Mouse (Mus musculus) CH12.LX (cell line): ENCODE measurements around the gene Aurkc. TPM values are rescaled to one million over a fixed set of nuclear protein-coding genes. Genes with fewer than 3 reads are reported as not detected.
A peak's percentile ranks its signal among the peaks of the same experiment; 100 is the strongest.

Experiments used
- DNase-seq: peaks from one replicate; pipeline ENCODE4 v3.0.0-alpha.2; 2013; ENCODE audit errors: extremely low read depth
- H3K27ac ChIP-seq: 2 replicates; pipeline ENCODE4 v1.5.1; 2012; ENCODE audit warnings: low read depth, mild to moderate bottlenecking, control low read depth, moderate library complexity; ENCODE audit not compliant: insufficient read depth
- H3K27me3 ChIP-seq: replicated peaks from 2 replicates; pipeline ENCODE3; 2012; ENCODE audit warnings: inconsistent platforms
- H3K36me3 ChIP-seq, 2 experiments: replicated peaks in 1 of 2; 2 replicates each; pipeline versions ENCODE3 to v1.6.1; 2012; ENCODE audit warnings: inconsistent platforms in 1 of 2, low read length in 1 of 2, mild to moderate bottlenecking in 1 of 2, mixed read lengths in 1 of 2, moderate library complexity in 1 of 2; ENCODE audit not compliant: control insufficient read depth in 1 of 2, insufficient read depth in 1 of 2
- H3K4me1 ChIP-seq, 2 experiments: 2 replicates each; pipeline ENCODE4 v1.6.1; 2012; ENCODE audit warnings: inconsistent platforms in 1 of 2, moderate library complexity in 1 of 2; ENCODE audit not compliant: insufficient read depth in 2 of 2, control insufficient read depth in 1 of 2
- H3K4me2 ChIP-seq: 2 replicates; pipeline ENCODE4 v1.6.1; 2012; ENCODE audit warnings: low read depth, mild to moderate bottlenecking, control low read depth; ENCODE audit not compliant: poor library complexity, insufficient read depth, severe bottlenecking
- H3K4me3 ChIP-seq, 3 experiments: fragments of 150-350 bp in 1 of 3; sonication (generic) in 1 of 3; replicated peaks in 1 of 3; 2 replicates each; pipeline versions ENCODE3 to v1.5.1; 2011 to 2012; ENCODE audit warnings: low read depth in 2 of 3, low read length in 2 of 3, mild to moderate bottlenecking in 2 of 3, moderate library complexity in 2 of 3, control low read depth in 1 of 3, improper control_type of control experiment in 1 of 3, inconsistent platforms in 1 of 3, mixed read lengths in 1 of 3; ENCODE audit not compliant: poor library complexity in 1 of 3
- H3K79me2 ChIP-seq: replicated peaks from 2 replicates; pipeline ENCODE4 v1.6.1; 2012; ENCODE audit warnings: mild to moderate bottlenecking, moderate library complexity; ENCODE audit not compliant: control insufficient read depth, poor library complexity, insufficient read depth, severe bottlenecking; ENCODE audit errors: extremely low read depth
- H3K9ac ChIP-seq: 2 replicates; pipeline ENCODE4 v1.6.1; 2012; ENCODE audit warnings: low read depth, mild to moderate bottlenecking, control low read depth, moderate library complexity; ENCODE audit not compliant: insufficient read depth
- H3K9me3 ChIP-seq: replicated peaks from 2 replicates; pipeline ENCODE3; 2012; ENCODE audit warnings: low read length, inconsistent platforms, mixed read lengths
- BHLHE40 ChIP-seq: IDR thresholded peaks from 2 replicates; pipeline ENCODE4 v1.6.1; 2011; ENCODE audit warnings: mild to moderate bottlenecking, low read depth, low read length, improper control_type of control experiment
- CHD1 ChIP-seq: IDR thresholded peaks from 2 replicates; pipeline ENCODE4 v1.6.1; 2012; ENCODE audit warnings: low read depth, low read length, improper control_type of control experiment, inconsistent platforms
- CTCF ChIP-seq, 2 experiments: IDR thresholded peaks in 1 of 2; conservative IDR thresholded peaks in 1 of 2; 2 replicates each; pipeline ENCODE4 v1.5.1; 2011 to 2012; ENCODE audit warnings: low read depth in 2 of 2, low read length in 2 of 2, improper control_type of control experiment in 1 of 2, inconsistent platforms in 1 of 2, mild to moderate bottlenecking in 1 of 2, moderate library complexity in 1 of 2
- E2F4 ChIP-seq: IDR thresholded peaks from 2 replicates; pipeline ENCODE4 v1.6.1; 2011; ENCODE audit warnings: low read depth, low read length, improper control_type of control experiment; ENCODE audit not compliant: insufficient replicate concordance
- EP300 ChIP-seq: IDR thresholded peaks from 2 replicates; pipeline ENCODE4 v1.6.1; 2011; ENCODE audit warnings: low read length, improper control_type of control experiment
- HCFC1 ChIP-seq: IDR thresholded peaks from 2 replicates; pipeline ENCODE4 v1.6.1; 2012; ENCODE audit warnings: low read depth, mild to moderate bottlenecking, inconsistent platforms, low read length, improper control_type of control experiment
- KAT2A ChIP-seq: IDR thresholded peaks from 2 replicates; pipeline ENCODE4 v1.6.1; 2012; ENCODE audit warnings: low read length, improper control_type of control experiment, inconsistent platforms; ENCODE audit not compliant: insufficient replicate concordance
- MAFK ChIP-seq: IDR thresholded peaks from 2 replicates; pipeline ENCODE4 v1.6.1; 2011; ENCODE audit warnings: low read length, improper control_type of control experiment; ENCODE audit not compliant: insufficient replicate concordance
- MAX ChIP-seq: IDR thresholded peaks from 2 replicates; pipeline ENCODE4 v1.6.1; 2011; ENCODE audit warnings: low read length, improper control_type of control experiment
- MEF2A ChIP-seq: IDR thresholded peaks from 2 replicates; pipeline ENCODE4 v1.6.1; 2014; ENCODE audit warnings: low read depth, mild to moderate bottlenecking, inconsistent platforms, low read length, improper control_type of control experiment, borderline replicate concordance
- NELFE ChIP-seq: IDR thresholded peaks from 2 replicates; pipeline ENCODE4 v1.6.1; 2011; ENCODE audit warnings: low read depth, low read length, improper control_type of control experiment
- NRF1 ChIP-seq: IDR thresholded peaks from 2 replicates; pipeline ENCODE4 v1.6.1; 2014; ENCODE audit warnings: low read depth, mild to moderate bottlenecking, inconsistent platforms, low read length, improper control_type of control experiment, moderate library complexity
- POLR2AphosphoS2 ChIP-seq: IDR thresholded peaks from 2 replicates; pipeline ENCODE4 v1.6.1; 2011; ENCODE audit warnings: low read depth, low read length, improper control_type of control experiment
- SMC3 ChIP-seq: IDR thresholded peaks from 2 replicates; pipeline ENCODE4 v1.6.1; 2011; ENCODE audit warnings: low read depth, low read length, improper control_type of control experiment
- UBTF ChIP-seq: IDR thresholded peaks from 2 replicates; pipeline ENCODE4 v1.6.1; 2012; ENCODE audit warnings: low read depth, mild to moderate bottlenecking, inconsistent platforms, low read length, improper control_type of control experiment, moderate library complexity
- USF1 ChIP-seq: IDR thresholded peaks from 2 replicates; pipeline ENCODE4 v1.6.1; 2014; ENCODE audit warnings: low read depth, mild to moderate bottlenecking, inconsistent platforms, low read length, improper control_type of control experiment
- ZKSCAN1 ChIP-seq: IDR thresholded peaks from 2 replicates; pipeline ENCODE4 v1.6.1; 2012; ENCODE audit warnings: low read depth, inconsistent platforms, low read length, improper control_type of control experiment, borderline replicate concordance
- ZNF384 ChIP-seq: IDR thresholded peaks from 2 replicates; pipeline ENCODE4 v1.6.1; 2012; ENCODE audit warnings: low read depth, low read length, improper control_type of control experiment, inconsistent platforms
- dilution Hi-C: fragments of 300-500 bp; cut with MboI; formaldehyde crosslinking; loops from 2 replicates; pipeline ENCODE4 v1.14.3; 2020; ENCODE audit warnings: low sequenced_read_pairs; ENCODE audit not compliant: extremely low pct_unique_long_range_greater_than_20kb, extremely low pct_ligation_motif_present
- in situ Hi-C: fragments of 300-500 bp; cut with MboI; formaldehyde crosslinking; loops from 3 replicates; pipeline ENCODE4 v1.14.3; 2019; ENCODE audit warnings: low sequenced_read_pairs, low pct_ligation_motif_present, low pct_unique_long_range_greater_than_20kb, mixed read lengths
- polyA plus RNA-seq: library from polyadenylated mRNA; unstranded; fragments of >175 nt; gene quantifications from 2 replicates; pipeline ENCODE4 v1.2.1, GENCODE M21; 2012; ENCODE audit warnings: low read depth; ENCODE audit not compliant: insufficient read length
- total RNA-seq, 2 experiments: library from RNA; depleted of rRNA; stranded (reverse); fragments of 300-350 nt in 1 of 2; fragments of >200 nt in 1 of 2; gene quantifications; 2 replicates each; pipeline ENCODE4 v1.2.3; 2012 to 2014

The Aurkc gene
- total and polyA plus RNA-seq, 3 experiments: 0.21 to 0.50 TPM; not detected in 1

GRCm38 (mm10) chr7:6958574-6958973 lies 36.5 kb upstream of the Aurkc start:
- Histone ChIP-seq H3K4me1 (no peaks in the 10 kb centered on the region), H3K9me3 (peaks cover 44% of the 10 kb centered on the region), H3K79me2 (no peaks in the 10 kb centered on the region), H3K27me3 (no peaks in the 10 kb centered on the region), H3K27ac (no peak overlapping the region), H3K4me2 (no peak overlapping the region), H3K36me3 (no peaks in the 10 kb centered on the region), H3K9ac (no peak overlapping the region), H3K4me3 (no peak overlapping the region)
- no peak for DNase-seq
- no peak for TF ChIP-seq E2F4
- peak in 1 of 2 experiments; percentile 15; a peak in 1 of 4 replicates for TF ChIP-seq CTCF (conservative IDR thresholded peaks at IDR 0.05 in 1 of 2, IDR thresholded peaks at IDR 0.05 in 1 of 2; ENCODE audit: low read depth in 2 of 2, low read length in 2 of 2)
- in situ Hi-C loops (no loop called here), dilution Hi-C loops (no loop called here)

GRCm38 (mm10) chr7:6973566-6973965 lies 21.5 kb upstream of the Aurkc start:
- no peak overlapping the region for H3K4me3 ChIP-seq
- H3K4me1 ChIP-seq: no peaks in the 10 kb centered on the region
- no peaks in the 10 kb centered on the region for H3K36me3 ChIP-seq
- H3K4me2 ChIP-seq: no peak overlapping the region
- peaks cover 38% of the 10 kb centered on the region for H3K9me3 ChIP-seq
- TF ChIP-seq POLR2AphosphoS2 (no peak), NRF1 (no peak), CHD1 (no peak), CTCF (conservative IDR thresholded peaks at IDR 0.05 in 1 of 2, IDR thresholded peaks at IDR 0.05 in 1 of 2; ENCODE audit: low read depth in 2 of 2, low read length in 2 of 2) (no peak), ZKSCAN1 (no peak), EP300 (no peak), HCFC1 (no peak), NELFE (no peak), KAT2A (no peak), SMC3 (no peak), MAFK (no peak), USF1 (no peak), MEF2A (no peak), BHLHE40 (no peak), MAX (no peak), UBTF (no peak), ZNF384 (no peak)
- no peaks in the 10 kb centered on the region for H3K79me2 ChIP-seq
- no peak for DNase-seq
- no peak overlapping the region for H3K9ac ChIP-seq
- dilution Hi-C loops: no loop called here
- in situ Hi-C loops: no loop called here
- no peak overlapping the region for H3K27ac ChIP-seq
- no peaks in the 10 kb centered on the region for H3K27me3 ChIP-seq
